Mouse (Mus musculus) liver, postnatal 0 days (tissue): Measurements from ENCODE around the gene Rb1. TPM values are rescaled to one million over a fixed set of nuclear protein-coding genes. Genes with fewer than 3 reads are reported as not detected.
A peak's percentile ranks its signal among the peaks of the same experiment; 100 is the strongest.

Experiments
- ATAC-seq: fragments of 200-750 bp; cut with Nextera tagmentation; 2 replicates; pipeline ENCODE4 v1.8.0; 2017; ENCODE audit warnings: mild to moderate bottlenecking, moderate library complexity
- DNase-seq: peaks from one replicate; pipeline ENCODE4 v3.0.0-alpha.2; 2016
- H3K27ac ChIP-seq: fragments of 300-500 bp; sonication (generic); 2 replicates; pipeline ENCODE4 v1.5.1; 2014; ENCODE audit warnings: antibody characterized with exemption, moderate library complexity, mild to moderate bottlenecking, low read depth
- H3K27me3 ChIP-seq: fragments of 300-500 bp; sonication (generic); 2 replicates; pipeline ENCODE4 v1.6.1; 2014; ENCODE audit warnings: low read length, control low read depth, mixed read lengths; ENCODE audit not compliant: insufficient read depth
- H3K36me3 ChIP-seq: fragments of 300-500 bp; sonication (generic); replicated peaks from 2 replicates; pipeline ENCODE4 v1.6.1; 2014; ENCODE audit warnings: mild to moderate bottlenecking, control low read depth, low read length, moderate library complexity, mixed read lengths; ENCODE audit not compliant: insufficient read depth
- H3K4me1 ChIP-seq: fragments of 300-500 bp; sonication (generic); 2 replicates; pipeline ENCODE4 v1.6.1; 2014; ENCODE audit warnings: antibody characterized with exemption, mild to moderate bottlenecking, control low read depth; ENCODE audit not compliant: insufficient read depth
- H3K4me2 ChIP-seq: fragments of 300-500 bp; sonication (generic); 2 replicates; pipeline ENCODE4 v1.6.1; 2014; ENCODE audit warnings: low read depth, mild to moderate bottlenecking, low read length, moderate library complexity, mixed read lengths
- H3K4me3 ChIP-seq: fragments of 300-500 bp; sonication (generic); 2 replicates; pipeline ENCODE4 v1.5.1; 2014; ENCODE audit warnings: low read depth, low read length
- H3K9ac ChIP-seq: fragments of 300-500 bp; sonication (generic); replicated peaks from 2 replicates; pipeline ENCODE4 v1.6.1; 2014; ENCODE audit warnings: mild to moderate bottlenecking, moderate library complexity
- H3K9me3 ChIP-seq: fragments of 300-500 bp; sonication (generic); 2 replicates; pipeline ENCODE4 v1.6.1; 2016; ENCODE audit warnings: mild to moderate bottlenecking, control low read depth, low read length, mixed read lengths
- CTCF ChIP-seq: sonication (generic); IDR thresholded peaks from 2 replicates; pipeline ENCODE4 v1.5.1; 2016; ENCODE audit warnings: antibody characterized with exemption, low read depth
- EP300 ChIP-seq: IDR thresholded peaks from 2 replicates; pipeline ENCODE4 v1.6.1; 2016; ENCODE audit warnings: antibody characterized with exemption, low read depth, mild to moderate bottlenecking
- WGBS: fragments of 180-500 bp; shearing (Covaris S2); extraction: QIAGEN DNeasy Blood & Tissue Kit; methylation state at CpG from one replicate; pipeline ENCODE4 v1.1.7; 2014; ENCODE audit not compliant: insufficient replicate concordance; 5-methylcytosine and 5-hydroxymethylcytosine counted together
- polyA plus RNA-seq: library from polyadenylated mRNA; unstranded; fragments of >200 nt; fragmentation: Nextera tagmentation; extraction: Ambion mirVana; gene quantifications from 2 replicates; pipeline ENCODE4 v1.2.1, GENCODE M21; 2015

Gene Rb1
- polyA plus RNA-seq, 1 experiment from 2014 or later, result 23.6 TPM

DNA sequence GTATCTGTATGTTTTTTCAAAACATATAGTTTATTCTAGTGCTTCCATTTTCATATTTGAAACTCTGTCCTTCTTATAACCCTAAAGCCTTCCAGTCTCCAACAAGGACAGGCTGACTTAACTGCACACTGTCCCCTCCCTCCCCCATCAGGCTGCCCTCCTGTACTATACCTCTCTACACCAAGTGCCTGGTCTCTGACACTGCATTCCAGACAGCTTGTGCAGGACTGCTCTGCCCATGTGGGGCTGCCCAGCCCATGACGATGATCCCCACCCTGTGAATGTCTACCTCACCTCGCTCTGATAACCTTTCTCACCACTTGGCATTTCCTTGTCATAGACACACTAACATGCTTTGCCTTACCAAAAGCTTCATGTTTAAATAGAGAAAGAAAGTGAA, 30.1 kb downstream of the Rb1 start:
- peaks cover 18% of the 10 kb centered on the region; the same call in 1 of the 2 replicates for H3K36me3 ChIP-seq
- no peak overlapping the region for H3K27ac ChIP-seq
- DNase-seq, result no peak
- H3K9me3 ChIP-seq, result no peaks in the 10 kb centered on the region
- WGBS, result 75% methylated on average over 2 of the region's 2 CpGs
- ATAC-seq, result no peak
- H3K27me3 ChIP-seq, result no peaks in the 10 kb centered on the region
- H3K4me2 ChIP-seq, result no peak overlapping the region
- H3K4me3 ChIP-seq, result no peak overlapping the region
- TF ChIP-seq CTCF, result no peak
- TF ChIP-seq EP300, result no peak
- no peak overlapping the region for H3K9ac ChIP-seq
- no peaks in the 10 kb centered on the region for H3K4me1 ChIP-seq

- TF ChIP-seq EP300 (no peak), CTCF (no peak)
- H3K4me3 ChIP-seq, result no peak overlapping the region
- no peaks in the 10 kb centered on the region for H3K27me3 ChIP-seq
- H3K9me3 ChIP-seq, result no peaks in the 10 kb centered on the region
- H3K36me3 ChIP-seq, result peaks cover 28% of the 10 kb centered on the region
- H3K27ac ChIP-seq, result no peak overlapping the region
- H3K4me1 ChIP-seq, result no peaks in the 10 kb centered on the region
- no peak for DNase-seq
- no peak overlapping the region for H3K9ac ChIP-seq
- WGBS, result 92% methylated on average over 2 of the region's 2 CpGs
- ATAC-seq, result peak; percentile 58
- H3K4me2 ChIP-seq, result no peak overlapping the region
Observed at GRCm38 (mm10) chr14:73293616-73294015, 32.0 kb downstream of the Rb1 start.

- WGBS, result 78% methylated on average over 1 of the region's 1 CpGs
- no peak overlapping the region for H3K27ac ChIP-seq
- no peaks in the 10 kb centered on the region for H3K27me3 ChIP-seq
- no peak for TF ChIP-seq CTCF
- TF ChIP-seq EP300, result no peak
- DNase-seq (no peak), ATAC-seq (no peak)
- no peaks in the 10 kb centered on the region for H3K4me1 ChIP-seq
- no peaks in the 10 kb centered on the region for H3K9me3 ChIP-seq
- H3K4me2 ChIP-seq, result no peak overlapping the region
- no peak overlapping the region for H3K4me3 ChIP-seq
- no peak overlapping the region for H3K9ac ChIP-seq
- H3K36me3 ChIP-seq, result peaks cover 29% of the 10 kb centered on the region
Observed at GRCm38 (mm10) chr14:73292434-73292833, 33.2 kb downstream of the Rb1 start.

GRCm38 (mm10) chr14:73289915-73290314, 35.7 kb downstream of the Rb1 start:
- no peak overlapping the region for H3K27ac ChIP-seq
- H3K4me1 ChIP-seq, result no peaks in the 10 kb centered on the region
- WGBS, result 67% methylated on average over 2 of the region's 2 CpGs
- DNase-seq (no peak), ATAC-seq (no peak)
- H3K9me3 ChIP-seq, result no peaks in the 10 kb centered on the region
- H3K36me3 ChIP-seq, result peaks cover 30% of the 10 kb centered on the region
- no peaks in the 10 kb centered on the region for H3K27me3 ChIP-seq
- H3K4me2 ChIP-seq, result no peak overlapping the region
- TF ChIP-seq EP300, result no peak
- no peak for TF ChIP-seq CTCF
- H3K4me3 ChIP-seq, result no peak overlapping the region
- H3K9ac ChIP-seq, result no peak overlapping the region

DNA sequence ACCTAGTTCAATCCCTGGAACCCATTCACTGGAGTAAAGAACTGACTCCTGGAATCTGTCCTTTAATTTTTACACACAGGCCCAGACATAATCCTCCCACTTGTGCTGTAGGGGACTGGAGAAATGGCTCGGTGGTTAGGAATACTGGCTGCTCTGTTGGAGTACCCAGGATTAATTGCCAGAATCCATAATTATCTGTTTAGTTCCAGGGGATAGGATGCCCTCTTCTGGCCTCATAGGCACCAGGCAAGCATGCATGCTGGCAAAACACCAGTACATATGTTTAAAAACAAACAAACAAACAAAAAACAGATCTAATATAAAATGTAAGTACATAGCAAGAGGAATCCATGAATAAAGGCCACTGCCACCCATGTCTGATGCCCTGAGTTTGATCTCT, 44.6 kb downstream of the Rb1 start:
- DNase-seq (no peak), ATAC-seq (no peak)
- Histone ChIP-seq H3K27ac (no peak overlapping the region), H3K27me3 (no peaks in the 10 kb centered on the region), H3K4me2 (no peak overlapping the region), H3K4me3 (no peak overlapping the region), H3K9ac (no peak overlapping the region), H3K4me1 (no peaks in the 10 kb centered on the region), H3K36me3 (peaks cover 33% of the 10 kb centered on the region), H3K9me3 (no peaks in the 10 kb centered on the region)
- 42% methylated on average over 1 of the region's 1 CpGs for WGBS
- peak; percentile 60 for TF ChIP-seq CTCF
- no peak for TF ChIP-seq EP300

GRCm38 (mm10) chr14:73279096-73279495, 46.5 kb downstream of the Rb1 start:
- Histone ChIP-seq H3K9ac (no peak overlapping the region), H3K4me3 (no peak overlapping the region), H3K36me3 (peaks cover 33% of the 10 kb centered on the region), H3K4me1 (no peaks in the 10 kb centered on the region), H3K27ac (no peak overlapping the region), H3K9me3 (no peaks in the 10 kb centered on the region), H3K4me2 (no peak overlapping the region), H3K27me3 (no peaks in the 10 kb centered on the region)
- WGBS, result 89% methylated on average over 6 of the region's 6 CpGs
- ATAC-seq (no peak), DNase-seq (no peak)
- TF ChIP-seq CTCF (no peak), EP300 (no peak)

DNA sequence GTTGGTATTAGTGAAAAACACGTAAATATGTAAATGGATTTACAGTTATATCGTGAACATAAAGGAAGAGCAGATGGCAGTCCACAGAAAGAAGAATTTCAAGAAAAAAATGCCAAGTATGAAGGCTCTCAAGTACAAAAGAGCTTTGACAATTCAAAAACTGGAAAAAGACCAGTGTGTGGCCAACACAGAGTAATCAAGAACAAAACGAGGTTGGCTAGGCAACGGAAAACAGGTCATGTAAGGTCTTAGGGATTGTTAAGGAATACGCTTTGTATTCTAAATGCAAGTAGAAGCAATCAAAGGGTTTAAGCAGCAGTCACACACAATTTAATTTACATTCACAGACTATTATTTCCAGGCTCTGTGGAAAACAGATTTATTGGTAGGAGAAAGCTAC, 53.8 kb downstream of the Rb1 start:
- peaks cover 23% of the 10 kb centered on the region for H3K36me3 ChIP-seq
- 94% methylated on average over 5 of the region's 5 CpGs for WGBS
- no peak for DNase-seq
- no peak overlapping the region for H3K4me2 ChIP-seq
- H3K4me1 ChIP-seq, result no peaks in the 10 kb centered on the region
- no peak for TF ChIP-seq EP300
- TF ChIP-seq CTCF, result no peak
- no peaks in the 10 kb centered on the region for H3K27me3 ChIP-seq
- no peaks in the 10 kb centered on the region for H3K9me3 ChIP-seq
- H3K4me3 ChIP-seq, result no peak overlapping the region
- ATAC-seq, result no peak
- no peak overlapping the region for H3K27ac ChIP-seq
- H3K9ac ChIP-seq, result no peak overlapping the region
